8 mouse cellular contexts compared by ENCODE assay signal in genomic region chr15:100754805-100755497, GRCm38 (mm10). TPM values are rescaled to one million over a fixed set of nuclear protein-coding genes. Genes with fewer than 3 reads are reported as not detected.
DNase-seq lines count a peak whose midpoint lies in the region; ATAC-seq lines count a peak whose summit lies in the region.

No protein-coding gene starts in this region.

- DNase-seq in heart, embryonic 10.5 days (ENCODE audit: low spot score) = no peak
- no peak for DNase-seq in heart, adult 8-10 months (ENCODE audit: low spot score)
- peak; percentile 85 for DNase-seq in T-cell, adult 2 months (ENCODE audit: low spot score)
- peak; percentile 58 to 66 for DNase-seq in thymus, postnatal 10 days (ENCODE audit: low spot score in 2 of 2)

- peak overlapping the region; percentile 26 for H3K4me2 ChIP-seq in kidney, embryonic 14.5 days (replicated peaks; ENCODE audit: low read depth, low read length)

- H3K27me3 ChIP-seq in heart, embryonic 10.5 days (ENCODE audit: insufficient read depth, poor library complexity, severe bottlenecking) = peaks cover 40% of the 10 kb centered on the region
- H3K27me3 ChIP-seq in kidney, embryonic 14.5 days (ENCODE audit: control insufficient read depth, insufficient read depth, low read length) = no peaks in the 10 kb centered on the region

- peak; percentile 38; the same call in 1 of the 2 replicates for ATAC-seq in granulocyte monocyte progenitor cell, adult 5-6 weeks (replicated peaks; ENCODE audit: poor library complexity, severe bottlenecking)
- ATAC-seq in kidney, embryonic 14.5 days (ENCODE audit: low FRiP score, low TSS enrichment) = no peak
- peak; percentile 56; the same call in 1 of the 2 replicates for ATAC-seq in megakaryocyte-erythroid progenitor cell, adult 5-6 weeks (replicated peaks; ENCODE audit: low FRiP score, low TSS enrichment, poor library complexity, severe bottlenecking)
- no peak for ATAC-seq in erythroblast, adult 5-6 weeks (replicated peaks; ENCODE audit: low FRiP score, poor library complexity, severe bottlenecking)

- H3K4me1 ChIP-seq in heart, embryonic 10.5 days = peaks cover 16% of the 10 kb centered on the region
- peaks cover 4% of the 10 kb centered on the region for H3K4me1 ChIP-seq in kidney, embryonic 14.5 days (ENCODE audit: control insufficient read depth, insufficient read depth, low read length)

- no peaks in the 10 kb centered on the region for H3K36me3 ChIP-seq in heart, embryonic 10.5 days
- H3K36me3 ChIP-seq in kidney, embryonic 14.5 days (ENCODE audit: control insufficient read depth, insufficient read depth, low read length) = no peaks in the 10 kb centered on the region

- 12% methylated on average over 11 of the region's 11 CpGs for WGBS in heart, embryonic 10.5 days
- 8% methylated on average over 11 of the region's 11 CpGs for WGBS in kidney, embryonic 14.5 days

- H3K9me3 ChIP-seq in heart, embryonic 10.5 days = no peaks in the 10 kb centered on the region
- no peaks in the 10 kb centered on the region for H3K9me3 ChIP-seq in kidney, embryonic 14.5 days (ENCODE audit: control insufficient read depth, low read length)

- H3K27ac ChIP-seq in heart, embryonic 10.5 days = 0 out of 2 replicates have a peak overlapping the region, but pooled peaks have one; percentile 17
- H3K27ac ChIP-seq in kidney, embryonic 14.5 days (ENCODE audit: low read depth, low read length) = no peak overlapping the region

- peak overlapping the region; percentile 32 for H3K4me3 ChIP-seq in heart, embryonic 10.5 days
- no peak overlapping the region for H3K4me3 ChIP-seq in kidney, embryonic 14.5 days (ENCODE audit: low read length)

- H3K9ac ChIP-seq in kidney, embryonic 14.5 days (ENCODE audit: low read depth, low read length) = no peak overlapping the region

RNA-seq across cellular contexts. Expression of gene Slc4a8, which starts 6.6 kb away (rescaled TPM):
- polyA plus RNA-seq in heart, embryonic 10.5 days (2016; fragmentation: Nextera tagmentation; extraction: Ambion mirVana) = 2.2 and 2.3 TPM in 2 replicates
- 1 to 10 TPM; 1.9 to 4.3 (median 2.8) TPM for total RNA-seq in heart, adult 8-10 months (2022)
- 11.3 and 23.0 TPM in 2 replicates for total RNA-seq in granulocyte monocyte progenitor cell, adult 5-6 weeks (2014; fragmentation: Nextera tagmentation)
- total RNA-seq in granulocyte monocyte progenitor cell, adult 5-6 weeks (2017) = 26.9 and 34.5 TPM in 2 replicates
- polyA plus RNA-seq in kidney, embryonic 14.5 days (2014; fragmentation: Nextera tagmentation; extraction: Ambion mirVana) = 7.6 and 8.5 TPM in 2 replicates
- 0.26 and 3.1 TPM in 2 replicates for total RNA-seq in megakaryocyte-erythroid progenitor cell, adult 5-6 weeks (2014; fragmentation: Nextera tagmentation)
- 0.33 TPM in 1 of 2 replicates, not detected in the other for total RNA-seq in megakaryocyte-erythroid progenitor cell, adult 5-6 weeks (2017)
- total RNA-seq in erythroblast, adult 5-6 weeks (2015; ENCODE audit: low replicate concordance) = under 0.01 and 1.3 TPM in 2 replicates
- total RNA-seq in erythroblast, adult 5-6 weeks (2017; ENCODE audit: low replicate concordance) = 0.09 and 0.42 TPM in 2 replicates

RNA-seq across cellular contexts. Expression of gene Galnt6, which starts 25.8 kb away (rescaled TPM):
- polyA plus RNA-seq in heart, embryonic 10.5 days (2016; fragmentation: Nextera tagmentation; extraction: Ambion mirVana) = 0.18 and 0.20 TPM in 2 replicates
- total RNA-seq in heart, adult 8-10 months (2022) = under 1 TPM; 0.54 to 0.86 (median 0.64) TPM
- total RNA-seq in granulocyte monocyte progenitor cell, adult 5-6 weeks (2014; fragmentation: Nextera tagmentation) = 25.4 and 27.4 TPM in 2 replicates
- total RNA-seq in granulocyte monocyte progenitor cell, adult 5-6 weeks (2017) = 32.5 and 44.6 TPM in 2 replicates
- polyA plus RNA-seq in kidney, embryonic 14.5 days (2014; fragmentation: Nextera tagmentation; extraction: Ambion mirVana) = 0.16 and 0.17 TPM in 2 replicates
- total RNA-seq in megakaryocyte-erythroid progenitor cell, adult 5-6 weeks (2014; fragmentation: Nextera tagmentation) = 22.4 and 22.6 TPM in 2 replicates
- 26.6 and 39.5 TPM in 2 replicates for total RNA-seq in megakaryocyte-erythroid progenitor cell, adult 5-6 weeks (2017)
- total RNA-seq in erythroblast, adult 5-6 weeks (2015; ENCODE audit: low replicate concordance) = 3.6 and 4.0 TPM in 2 replicates
- 4.5 and 4.9 TPM in 2 replicates for total RNA-seq in erythroblast, adult 5-6 weeks (2017; ENCODE audit: low replicate concordance)

Comparison
In these comparisons a context has a peak if more than half of its experiments do, and no peak if none do; other contexts are left out.
1. DNase-seq: peak in T-cell, adult 2 months (single experiment) and thymus, postnatal 10 days (2 of 2); none in heart, embryonic 10.5 days (single experiment) and heart, adult 8-10 months (single experiment).
2. ATAC-seq: peak in granulocyte monocyte progenitor cell, adult 5-6 weeks (single experiment) and megakaryocyte-erythroid progenitor cell, adult 5-6 weeks (single experiment); none in kidney, embryonic 14.5 days (single experiment) and erythroblast, adult 5-6 weeks (single experiment).